Mouse (Mus musculus) heart, postnatal 4 days (tissue): ENCODE data around the gene Abcg2. TPM values are rescaled to one million over a fixed set of nuclear protein-coding genes. Genes with fewer than 3 reads are reported as not detected.

Experiments used
- DNase-seq: peaks from one replicate; pipeline ENCODE4 v3.0.0; 2021
- total RNA-seq, 2 experiments: library from RNA; stranded (reverse); gene quantifications; 2 replicates each; pipeline ENCODE4 v1.2.3; 2021

Abcg2 gene
- total RNA-seq, 2 experiments from 2014 or later: 42.0 to 51.8 TPM

GRCm38 (mm10) chr6:58638566-58638965, 54.2 kb downstream of the Abcg2 start:
- no peak for DNase-seq

GRCm38 (mm10) chr6:58639391-58639790, 55.1 kb downstream of the Abcg2 start:
- no peak for DNase-seq

GRCm38 (mm10) chr6:58640333-58641018, 56.2 kb downstream of the Abcg2 start:
- peak; percentile 81 for DNase-seq

- DNase-seq: no peak
Measured at GRCm38 (mm10) chr6:58641056-58641799, 56.9 kb downstream of the Abcg2 start.

GRCm38 (mm10) chr6:58642191-58642590, 57.9 kb downstream of the Abcg2 start:
- no peak for DNase-seq

GRCm38 (mm10) chr6:58644586-58644985, 60.3 kb downstream of the Abcg2 start:
- DNase-seq: no peak

- no peak for DNase-seq
Measured at GRCm38 (mm10) chr6:58648100-58648749, 63.9 kb downstream of the Abcg2 start.

- DNase-seq: no peak
Measured at GRCm38 (mm10) chr6:58650136-58650535, 65.8 kb downstream of the Abcg2 start.

GRCm38 (mm10) chr6:58651038-58651437, 66.7 kb downstream of the Abcg2 start:
- DNase-seq: no peak

- no peak for DNase-seq
Measured at GRCm38 (mm10) chr6:58660951-58661575, 76.7 kb downstream of the Abcg2 start.

- no peak for DNase-seq
Measured at GRCm38 (mm10) chr6:58677802-58678201, 93.5 kb downstream of the Abcg2 start.

GRCm38 (mm10) chr6:58678530-58678929, 94.2 kb downstream of the Abcg2 start:
- no peak for DNase-seq

GRCm38 (mm10) chr6:58691584-58691983, 107.3 kb downstream of the Abcg2 start:
- no peak for DNase-seq

- no peak for DNase-seq
Measured at GRCm38 (mm10) chr6:58694257-58694656, 109.9 kb downstream of the Abcg2 start.

- DNase-seq: no peak
Measured at GRCm38 (mm10) chr6:58694765-58695164, 110.4 kb downstream of the Abcg2 start.

GRCm38 (mm10) chr6:58710369-58710768, 126.0 kb downstream of the Abcg2 start:
- no peak for DNase-seq

- DNase-seq: no peak
Measured at GRCm38 (mm10) chr6:58711909-58712308, 127.6 kb downstream of the Abcg2 start.

- no peak for DNase-seq
Measured at GRCm38 (mm10) chr6:58733851-58734250, 149.5 kb downstream of the Abcg2 start.

- no peak for DNase-seq
Measured at GRCm38 (mm10) chr6:58735090-58735489, 150.8 kb downstream of the Abcg2 start.
